Mouse (Mus musculus) c-Kit-positive CD71-negative TER-119-negative erythroid progenitor cells, embryonic 14.5 days (primary cell): ENCODE measurements around the gene 1700016H13Rik.
A peak's percentile ranks its signal among the peaks of the same experiment; 100 is the strongest.

Source experiments
- DNase-seq: peaks from one replicate; pipeline ENCODE4 v3.0.0-alpha.2; 2013; ENCODE audit warnings: low read depth

The 1700016H13Rik gene

GRCm38 (mm10) chr5:103655346-103656118 is at the start of gene 1700016H13Rik:
TSS of gene 1700016H13Rik (minus strand) at chr5:103656010.
- DNase-seq: peak; percentile 53

- DNase-seq: no peak
Measured at GRCm38 (mm10) chr5:103705331-103705730, 49.5 kb upstream of the 1700016H13Rik start.

- DNase-seq: no peak
Measured at GRCm38 (mm10) chr5:103702527-103702926, 46.7 kb upstream of the 1700016H13Rik start.

GRCm38 (mm10) chr5:103701466-103701865 is 45.7 kb upstream of the 1700016H13Rik start:
- no peak for DNase-seq

GRCm38 (mm10) chr5:103700661-103701060 is 44.9 kb upstream of the 1700016H13Rik start:
- no peak for DNase-seq

- no peak for DNase-seq
Measured at GRCm38 (mm10) chr5:103699537-103699936, 43.7 kb upstream of the 1700016H13Rik start.

GRCm38 (mm10) chr5:103698577-103698976 is 42.8 kb upstream of the 1700016H13Rik start:
- no peak for DNase-seq

GRCm38 (mm10) chr5:103697875-103698491 is 42.2 kb upstream of the 1700016H13Rik start:
- no peak for DNase-seq

GRCm38 (mm10) chr5:103694094-103694493 is 38.3 kb upstream of the 1700016H13Rik start:
- DNase-seq: no peak

- DNase-seq: no peak
Measured at GRCm38 (mm10) chr5:103693041-103693641, 37.3 kb upstream of the 1700016H13Rik start.

- no peak for DNase-seq
Measured at GRCm38 (mm10) chr5:103692531-103693040, 36.8 kb upstream of the 1700016H13Rik start.

GRCm38 (mm10) chr5:103691624-103692530 is 36.1 kb upstream of the 1700016H13Rik start, which contains the start of gene Aff1:
TSS of gene Aff1 (plus strand) at chr5:103692374.
- peak; percentile 71 for DNase-seq

GRCm38 (mm10) chr5:103691171-103691570 is 35.4 kb upstream of the 1700016H13Rik start:
- no peak for DNase-seq

- no peak for DNase-seq
Measured at GRCm38 (mm10) chr5:103690190-103690589, 34.4 kb upstream of the 1700016H13Rik start.

- DNase-seq: no peak
Measured at GRCm38 (mm10) chr5:103689645-103690044, 33.8 kb upstream of the 1700016H13Rik start.

GRCm38 (mm10) chr5:103681824-103682223 is 26.0 kb upstream of the 1700016H13Rik start:
- no peak for DNase-seq

- peak; percentile 71 for DNase-seq
Measured at GRCm38 (mm10) chr5:103680381-103680780, 24.6 kb upstream of the 1700016H13Rik start.

- DNase-seq: no peak
Measured at GRCm38 (mm10) chr5:103678974-103679373, 23.2 kb upstream of the 1700016H13Rik start.

- DNase-seq: no peak
Measured at GRCm38 (mm10) chr5:103677894-103678293, 22.1 kb upstream of the 1700016H13Rik start.

- DNase-seq: no peak
Measured at GRCm38 (mm10) chr5:103676289-103676881, 20.6 kb upstream of the 1700016H13Rik start.

- DNase-seq: no peak
Measured at GRCm38 (mm10) chr5:103674482-103674881, 18.7 kb upstream of the 1700016H13Rik start.
